Mouse (Mus musculus) cerebellum, postnatal 25 days (tissue): ENCODE data around the gene Cracr2a.

Experiments used
- DNase-seq, 2 experiments: peaks; one replicate each; pipeline ENCODE4 v3.0.0; 2021; ENCODE audit warnings: mixed read lengths in 2 of 2

The Cracr2a gene

GRCm38 (mm10) chr6:127629249-127629648 lies 68.1 kb downstream of the Cracr2a start:
- DNase-seq, result no peak

- no peak for DNase-seq
Observed at GRCm38 (mm10) chr6:127634858-127635257, 73.7 kb downstream of the Cracr2a start.

- no peak for DNase-seq
Observed at GRCm38 (mm10) chr6:127635462-127636189, 74.5 kb downstream of the Cracr2a start.

DNA sequence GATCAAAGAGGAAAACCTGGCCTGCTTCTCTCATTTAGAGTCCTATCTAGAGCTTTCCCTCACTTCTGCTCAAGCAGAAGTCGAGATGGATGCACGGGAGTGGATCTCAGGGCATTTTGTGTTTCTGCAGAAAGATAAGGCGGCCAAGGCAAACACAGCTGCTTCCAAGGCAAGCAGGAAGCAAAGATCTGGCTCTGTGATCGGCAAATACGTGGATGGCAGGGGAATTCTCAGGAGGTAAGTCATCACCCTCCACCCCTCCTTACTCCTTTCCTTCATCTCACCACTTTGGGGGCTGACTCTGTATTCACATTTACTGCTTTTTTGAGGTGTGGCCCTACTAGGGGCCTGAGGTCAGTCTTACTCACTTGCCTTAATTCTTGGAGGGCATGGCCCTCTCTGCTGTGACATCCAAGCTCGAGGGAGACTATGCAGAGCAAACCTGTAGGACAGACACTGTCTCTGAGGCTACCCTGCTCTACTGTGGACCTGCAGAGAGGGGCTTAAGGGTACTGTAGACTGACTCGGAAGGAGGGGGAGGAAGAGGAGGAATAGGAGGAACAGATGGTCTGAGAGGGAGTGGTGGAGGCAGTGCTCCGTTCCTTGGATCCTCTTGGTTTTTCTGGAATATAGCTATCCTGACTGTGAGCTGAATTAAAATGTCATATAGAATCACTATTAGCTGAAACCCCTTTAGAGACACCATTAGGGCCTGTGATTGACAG lies 80.1 kb downstream of the Cracr2a start:
- DNase-seq, result no peak

GRCm38 (mm10) chr6:127655988-127656387 lies 94.8 kb downstream of the Cracr2a start:
- no peak for DNase-seq

- no peak for DNase-seq
Observed at GRCm38 (mm10) chr6:127657152-127657551, 96.0 kb downstream of the Cracr2a start.

DNA sequence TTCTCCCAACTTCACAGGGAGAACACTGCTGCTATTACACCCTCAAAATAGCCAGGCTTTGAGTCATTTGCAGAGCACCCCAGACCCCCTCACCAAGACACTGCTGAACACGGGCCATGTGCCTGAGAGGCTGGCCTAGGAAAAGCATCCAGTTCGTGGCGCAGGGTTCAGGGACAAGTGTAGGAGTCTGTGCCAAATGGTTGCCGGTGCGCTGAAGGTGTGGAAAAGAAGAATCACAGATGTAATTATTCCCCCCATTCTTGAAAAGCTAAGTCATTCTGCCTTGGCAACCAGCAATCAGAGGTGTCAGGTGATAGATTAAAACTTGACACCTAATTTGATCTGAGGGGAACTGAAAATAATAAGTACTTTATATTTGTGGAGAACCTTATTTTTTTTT lies 98.3 kb downstream of the Cracr2a start:
- DNase-seq, result no peak

- no peak for DNase-seq
Observed at GRCm38 (mm10) chr6:127659966-127660365, 98.8 kb downstream of the Cracr2a start.

DNA sequence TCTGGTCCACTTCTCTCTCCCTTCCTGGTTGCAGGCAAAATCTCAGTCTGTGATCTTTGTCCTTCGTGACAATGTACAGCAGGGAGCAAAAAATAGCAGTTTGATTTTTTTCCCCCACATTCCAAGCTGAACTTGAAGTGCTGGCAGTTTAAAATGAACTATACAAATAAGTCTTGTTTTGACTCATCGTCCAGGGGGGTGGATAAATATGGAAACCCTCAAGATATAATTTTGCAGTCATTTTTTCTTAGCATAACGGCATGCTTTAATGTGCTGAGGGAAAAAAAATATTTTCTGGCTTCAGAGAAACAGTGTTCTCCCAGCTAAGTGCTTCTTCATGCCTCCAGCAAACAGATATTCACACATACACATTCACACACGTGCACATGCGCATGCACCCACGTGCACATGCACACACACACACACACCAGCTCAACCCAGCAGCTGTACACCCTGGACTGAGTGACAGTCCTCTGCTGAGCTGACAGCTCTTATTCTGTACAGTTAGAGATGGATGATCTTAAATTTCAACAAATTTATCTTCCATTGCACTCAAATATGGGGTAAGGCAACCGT lies 100.7 kb downstream of the Cracr2a start:
- no peak for DNase-seq

- no peak for DNase-seq
Observed at GRCm38 (mm10) chr6:127663263-127663662, 102.1 kb downstream of the Cracr2a start.

GRCm38 (mm10) chr6:127669313-127669712 lies 108.2 kb downstream of the Cracr2a start:
- DNase-seq, result peak in 1 of 2 experiments; percentile 18

- no peak for DNase-seq
Observed at GRCm38 (mm10) chr6:127670031-127670430, 108.9 kb downstream of the Cracr2a start.

- DNase-seq, result no peak
Observed at GRCm38 (mm10) chr6:127672071-127672470, 110.9 kb downstream of the Cracr2a start.

DNA sequence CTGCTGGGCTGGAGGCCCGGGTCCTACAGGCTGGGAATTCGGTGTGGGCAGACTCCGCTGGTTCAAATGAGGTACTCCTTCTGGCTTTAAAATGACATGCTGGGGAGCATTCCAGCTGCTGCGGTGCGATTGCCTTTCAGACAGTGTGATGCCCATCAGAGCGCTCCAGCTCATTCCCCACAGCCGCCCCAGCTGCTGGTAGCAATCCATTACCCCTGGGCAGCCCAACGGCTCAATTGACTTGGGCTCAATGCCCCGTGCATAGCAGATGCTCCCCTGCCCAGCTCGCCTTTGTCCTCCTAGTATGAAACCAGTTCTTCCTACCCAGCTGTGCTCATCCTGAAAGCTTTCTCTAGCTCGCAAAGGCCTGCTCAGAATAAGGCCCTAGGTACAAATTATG lies 115.7 kb downstream of the Cracr2a start:
- no peak for DNase-seq

- no peak for DNase-seq
Observed at GRCm38 (mm10) chr6:127678320-127678719, 117.2 kb downstream of the Cracr2a start.

- no peak for DNase-seq
Observed at GRCm38 (mm10) chr6:127678998-127679397, 117.9 kb downstream of the Cracr2a start.

DNA sequence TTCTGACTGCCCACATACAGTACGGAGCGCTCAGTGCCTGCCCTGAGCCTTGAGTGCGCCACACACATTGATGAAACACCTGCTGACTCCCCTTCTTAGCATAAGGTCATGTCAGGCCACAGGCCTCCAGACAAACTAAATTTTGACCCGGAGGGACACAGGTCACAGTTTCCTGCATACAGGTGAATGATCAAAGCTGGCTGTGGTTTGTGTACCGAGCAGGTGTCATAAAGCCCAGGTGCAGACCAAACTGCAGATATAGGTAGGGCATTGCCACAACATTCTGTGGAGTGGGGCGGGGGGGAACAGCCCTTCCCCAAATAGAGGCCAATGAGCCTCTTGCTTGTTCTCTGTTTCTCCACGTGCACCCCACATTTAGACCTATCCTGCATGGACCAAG lies 119.6 kb downstream of the Cracr2a start:
- no peak for DNase-seq

DNA sequence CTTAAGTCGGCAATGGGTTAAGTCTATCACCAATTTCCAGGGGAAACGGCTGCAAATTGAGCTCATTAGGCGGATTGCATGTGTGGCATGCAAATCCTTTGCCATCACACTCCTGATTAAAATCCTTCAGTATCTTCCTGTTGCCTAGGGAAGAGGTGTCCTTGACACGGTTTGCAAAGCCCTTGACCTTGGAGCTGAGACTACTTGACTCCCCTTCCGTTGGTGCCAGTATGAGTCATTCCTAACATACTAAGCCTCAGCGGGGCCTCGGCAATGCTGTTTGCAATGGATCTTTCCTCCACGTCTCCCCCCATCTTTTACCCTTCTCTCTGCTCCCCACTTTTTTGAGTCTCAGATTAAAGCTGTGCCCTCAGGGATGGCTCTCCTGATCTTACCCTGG lies 122.4 kb downstream of the Cracr2a start:
- no peak for DNase-seq

DNA sequence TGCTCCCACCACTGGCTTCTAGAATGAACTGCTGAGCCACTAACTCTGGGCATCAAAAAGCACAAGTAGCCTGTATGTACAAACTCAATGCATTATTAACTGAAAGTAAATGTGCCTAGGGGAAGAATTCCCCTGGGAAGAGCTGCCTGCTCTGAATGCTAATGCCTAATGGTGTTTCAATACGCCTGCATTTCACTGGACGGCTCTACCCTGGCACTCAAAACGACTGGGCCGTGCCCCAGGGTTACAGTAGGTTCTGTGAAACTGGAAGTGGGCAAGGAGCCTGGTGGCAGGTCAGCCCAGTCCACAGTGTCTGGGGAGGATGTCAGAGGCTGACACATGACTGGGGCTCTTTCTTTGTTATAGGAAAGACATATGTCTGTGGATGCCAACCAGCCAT lies 123.8 kb downstream of the Cracr2a start:
- no peak for DNase-seq

- DNase-seq, result no peak
Observed at GRCm38 (mm10) chr6:127687181-127687860, 126.2 kb downstream of the Cracr2a start.

GRCm38 (mm10) chr6:127692298-127692697 lies 131.2 kb downstream of the Cracr2a start:
- DNase-seq, result no peak

DNA sequence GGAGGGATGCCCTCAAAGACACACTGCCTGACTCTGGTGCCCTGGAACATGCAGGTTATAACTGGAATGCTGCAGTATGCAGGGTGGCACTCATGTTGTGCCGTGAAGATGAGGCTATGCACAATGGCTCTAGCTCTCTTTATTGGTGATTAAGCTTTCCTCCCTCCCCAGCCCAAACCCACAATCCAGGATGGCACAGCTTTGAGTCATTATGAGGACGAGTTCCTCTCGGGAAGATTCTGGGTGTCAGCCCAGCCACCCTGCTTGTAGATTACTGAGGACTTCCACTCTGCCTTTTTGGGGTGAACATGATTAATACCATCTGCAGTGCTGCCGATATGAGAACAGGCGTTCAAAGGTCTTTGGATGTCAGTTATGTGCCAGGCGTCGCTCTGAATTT lies 132.5 kb downstream of the Cracr2a start:
- DNase-seq, result no peak

- DNase-seq, result no peak
Observed at GRCm38 (mm10) chr6:127701036-127701783, 140.1 kb downstream of the Cracr2a start.
